Mouse (Mus musculus) CH12.LX (cell line): ENCODE measurements around the gene Actl9. TPM values are rescaled to one million over a fixed set of nuclear protein-coding genes. Genes with fewer than 3 reads are reported as not detected.
A peak's percentile ranks its signal among the peaks of the same experiment; 100 is the strongest.

Source experiments
- DNase-seq: peaks from one replicate; pipeline ENCODE4 v3.0.0-alpha.2; 2013; ENCODE audit errors: extremely low read depth
- H3K27ac ChIP-seq: 2 replicates; pipeline ENCODE4 v1.5.1; 2012; ENCODE audit warnings: low read depth, mild to moderate bottlenecking, control low read depth, moderate library complexity; ENCODE audit not compliant: insufficient read depth
- H3K27me3 ChIP-seq: replicated peaks from 2 replicates; pipeline ENCODE3; 2012; ENCODE audit warnings: inconsistent platforms
- H3K36me3 ChIP-seq, 2 experiments: replicated peaks in 1 of 2; 2 replicates each; pipeline versions ENCODE3 to v1.6.1; 2012; ENCODE audit warnings: inconsistent platforms in 1 of 2, low read length in 1 of 2, mild to moderate bottlenecking in 1 of 2, mixed read lengths in 1 of 2, moderate library complexity in 1 of 2; ENCODE audit not compliant: control insufficient read depth in 1 of 2, insufficient read depth in 1 of 2
- H3K4me1 ChIP-seq, 2 experiments: 2 replicates each; pipeline ENCODE4 v1.6.1; 2012; ENCODE audit warnings: inconsistent platforms in 1 of 2, moderate library complexity in 1 of 2; ENCODE audit not compliant: insufficient read depth in 2 of 2, control insufficient read depth in 1 of 2
- H3K4me2 ChIP-seq: 2 replicates; pipeline ENCODE4 v1.6.1; 2012; ENCODE audit warnings: low read depth, mild to moderate bottlenecking, control low read depth; ENCODE audit not compliant: poor library complexity, insufficient read depth, severe bottlenecking
- H3K4me3 ChIP-seq, 3 experiments: fragments of 150-350 bp in 1 of 3; sonication (generic) in 1 of 3; replicated peaks in 1 of 3; 2 replicates each; pipeline versions ENCODE3 to v1.5.1; 2011 to 2012; ENCODE audit warnings: low read depth in 2 of 3, low read length in 2 of 3, mild to moderate bottlenecking in 2 of 3, moderate library complexity in 2 of 3, control low read depth in 1 of 3, improper control_type of control experiment in 1 of 3, inconsistent platforms in 1 of 3, mixed read lengths in 1 of 3; ENCODE audit not compliant: poor library complexity in 1 of 3
- H3K79me2 ChIP-seq: replicated peaks from 2 replicates; pipeline ENCODE4 v1.6.1; 2012; ENCODE audit warnings: mild to moderate bottlenecking, moderate library complexity; ENCODE audit not compliant: control insufficient read depth, poor library complexity, insufficient read depth, severe bottlenecking; ENCODE audit errors: extremely low read depth
- H3K9ac ChIP-seq: 2 replicates; pipeline ENCODE4 v1.6.1; 2012; ENCODE audit warnings: low read depth, mild to moderate bottlenecking, control low read depth, moderate library complexity; ENCODE audit not compliant: insufficient read depth
- H3K9me3 ChIP-seq: replicated peaks from 2 replicates; pipeline ENCODE3; 2012; ENCODE audit warnings: low read length, inconsistent platforms, mixed read lengths
- BHLHE40 ChIP-seq: IDR thresholded peaks from 2 replicates; pipeline ENCODE4 v1.6.1; 2011; ENCODE audit warnings: mild to moderate bottlenecking, low read depth, low read length, improper control_type of control experiment
- CHD1 ChIP-seq: IDR thresholded peaks from 2 replicates; pipeline ENCODE4 v1.6.1; 2012; ENCODE audit warnings: low read depth, low read length, improper control_type of control experiment, inconsistent platforms
- CTCF ChIP-seq, 2 experiments: IDR thresholded peaks in 1 of 2; conservative IDR thresholded peaks in 1 of 2; 2 replicates each; pipeline ENCODE4 v1.5.1; 2011 to 2012; ENCODE audit warnings: low read depth in 2 of 2, low read length in 2 of 2, improper control_type of control experiment in 1 of 2, inconsistent platforms in 1 of 2, mild to moderate bottlenecking in 1 of 2, moderate library complexity in 1 of 2
- E2F4 ChIP-seq: IDR thresholded peaks from 2 replicates; pipeline ENCODE4 v1.6.1; 2011; ENCODE audit warnings: low read depth, low read length, improper control_type of control experiment; ENCODE audit not compliant: insufficient replicate concordance
- ELF1 ChIP-seq: IDR thresholded peaks from 2 replicates; pipeline ENCODE4 v1.6.1; 2014; ENCODE audit warnings: low read depth, mild to moderate bottlenecking, inconsistent platforms, low read length, improper control_type of control experiment
- EP300 ChIP-seq: IDR thresholded peaks from 2 replicates; pipeline ENCODE4 v1.6.1; 2011; ENCODE audit warnings: low read length, improper control_type of control experiment
- ETS1 ChIP-seq: conservative IDR thresholded peaks from 2 replicates; pipeline ENCODE4 v1.6.1; 2012; ENCODE audit warnings: low read depth, mild to moderate bottlenecking, inconsistent platforms, low read length, improper control_type of control experiment, moderate library complexity
- GABPA ChIP-seq: IDR thresholded peaks from 2 replicates; pipeline ENCODE4 v1.6.1; 2012; ENCODE audit warnings: low read depth, low read length, improper control_type of control experiment, inconsistent platforms; ENCODE audit not compliant: insufficient replicate concordance
- HCFC1 ChIP-seq: IDR thresholded peaks from 2 replicates; pipeline ENCODE4 v1.6.1; 2012; ENCODE audit warnings: low read depth, mild to moderate bottlenecking, inconsistent platforms, low read length, improper control_type of control experiment
- IRF4 ChIP-seq: IDR thresholded peaks from 2 replicates; pipeline ENCODE4 v1.6.1; 2014; ENCODE audit warnings: low read depth, mild to moderate bottlenecking, inconsistent platforms, low read length, improper control_type of control experiment
- JUN ChIP-seq: IDR thresholded peaks from 2 replicates; pipeline ENCODE4 v1.6.1; 2011; ENCODE audit warnings: low read depth, mild to moderate bottlenecking, low read length, improper control_type of control experiment, moderate library complexity; ENCODE audit not compliant: insufficient read depth
- JUND ChIP-seq: conservative IDR thresholded peaks from 2 replicates; pipeline ENCODE4 v1.6.1; 2011; ENCODE audit warnings: low read depth, low read length, improper control_type of control experiment
- MAFK ChIP-seq: IDR thresholded peaks from 2 replicates; pipeline ENCODE4 v1.6.1; 2011; ENCODE audit warnings: low read length, improper control_type of control experiment; ENCODE audit not compliant: insufficient replicate concordance
- MAX ChIP-seq: IDR thresholded peaks from 2 replicates; pipeline ENCODE4 v1.6.1; 2011; ENCODE audit warnings: low read length, improper control_type of control experiment
- MAZ ChIP-seq: IDR thresholded peaks from 2 replicates; pipeline ENCODE4 v1.6.1; 2012; ENCODE audit warnings: low read depth, mild to moderate bottlenecking, inconsistent platforms, low read length, improper control_type of control experiment, moderate library complexity
- MEF2A ChIP-seq: IDR thresholded peaks from 2 replicates; pipeline ENCODE4 v1.6.1; 2014; ENCODE audit warnings: low read depth, mild to moderate bottlenecking, inconsistent platforms, low read length, improper control_type of control experiment, borderline replicate concordance
- MXI1 ChIP-seq: IDR thresholded peaks from 2 replicates; pipeline ENCODE4 v1.6.1; 2011; ENCODE audit warnings: mild to moderate bottlenecking, low read depth, low read length, improper control_type of control experiment
- MYC ChIP-seq: IDR thresholded peaks from 2 replicates; pipeline ENCODE4 v1.6.1; 2011; ENCODE audit warnings: low read depth, mild to moderate bottlenecking, improper control_type of control experiment, low read length
- NELFE ChIP-seq: IDR thresholded peaks from 2 replicates; pipeline ENCODE4 v1.6.1; 2011; ENCODE audit warnings: low read depth, low read length, improper control_type of control experiment
- NRF1 ChIP-seq: IDR thresholded peaks from 2 replicates; pipeline ENCODE4 v1.6.1; 2014; ENCODE audit warnings: low read depth, mild to moderate bottlenecking, inconsistent platforms, low read length, improper control_type of control experiment, moderate library complexity
- PAX5 ChIP-seq: IDR thresholded peaks from 2 replicates; pipeline ENCODE4 v1.6.1; 2012; ENCODE audit warnings: low read length, inconsistent platforms, mixed read lengths
- POLR2A ChIP-seq: IDR thresholded peaks from 2 replicates; pipeline ENCODE4 v1.6.1; 2011; ENCODE audit warnings: low read depth, mild to moderate bottlenecking, improper control_type of control experiment, low read length
- POLR2AphosphoS2 ChIP-seq: IDR thresholded peaks from 2 replicates; pipeline ENCODE4 v1.6.1; 2011; ENCODE audit warnings: low read depth, low read length, improper control_type of control experiment
- RAD21 ChIP-seq: IDR thresholded peaks from 2 replicates; pipeline ENCODE4 v1.6.1; 2011; ENCODE audit warnings: low read depth, mild to moderate bottlenecking, low read length, improper control_type of control experiment, moderate library complexity
- SIN3A ChIP-seq: IDR thresholded peaks from 2 replicates; pipeline ENCODE4 v1.6.1; 2012; ENCODE audit warnings: low read length, improper control_type of control experiment, inconsistent platforms
- SMC3 ChIP-seq: IDR thresholded peaks from 2 replicates; pipeline ENCODE4 v1.6.1; 2011; ENCODE audit warnings: low read depth, low read length, improper control_type of control experiment
- TBP ChIP-seq: conservative IDR thresholded peaks from 2 replicates; pipeline ENCODE4 v1.6.1; 2011; ENCODE audit warnings: low read depth, low read length, improper control_type of control experiment
- USF1 ChIP-seq: IDR thresholded peaks from 2 replicates; pipeline ENCODE4 v1.6.1; 2014; ENCODE audit warnings: low read depth, mild to moderate bottlenecking, inconsistent platforms, low read length, improper control_type of control experiment
- USF2 ChIP-seq: conservative IDR thresholded peaks from 2 replicates; pipeline ENCODE4 v1.6.1; 2011; ENCODE audit warnings: low read depth, low read length, improper control_type of control experiment
- ZC3H11A ChIP-seq: IDR thresholded peaks from 2 replicates; pipeline ENCODE4 v1.6.1; 2012; ENCODE audit warnings: low read depth, mild to moderate bottlenecking, inconsistent platforms, low read length, improper control_type of control experiment
- ZMIZ1 ChIP-seq: IDR thresholded peaks from 2 replicates; pipeline ENCODE4 v1.6.1; 2012; ENCODE audit warnings: low read depth, mild to moderate bottlenecking, inconsistent platforms, low read length, improper control_type of control experiment
- dilution Hi-C: fragments of 300-500 bp; cut with MboI; formaldehyde crosslinking; loops from 2 replicates; pipeline ENCODE4 v1.14.3; 2020; ENCODE audit warnings: low sequenced_read_pairs; ENCODE audit not compliant: extremely low pct_unique_long_range_greater_than_20kb, extremely low pct_ligation_motif_present
- in situ Hi-C: fragments of 300-500 bp; cut with MboI; formaldehyde crosslinking; loops from 3 replicates; pipeline ENCODE4 v1.14.3; 2019; ENCODE audit warnings: low sequenced_read_pairs, low pct_ligation_motif_present, low pct_unique_long_range_greater_than_20kb, mixed read lengths
- polyA plus RNA-seq: library from polyadenylated mRNA; unstranded; fragments of >175 nt; gene quantifications from 2 replicates; pipeline ENCODE4 v1.2.1, GENCODE M21; 2012; ENCODE audit warnings: low read depth; ENCODE audit not compliant: insufficient read length
- total RNA-seq, 2 experiments: library from RNA; depleted of rRNA; stranded (reverse); fragments of 300-350 nt in 1 of 2; fragments of >200 nt in 1 of 2; gene quantifications; 2 replicates each; pipeline ENCODE4 v1.2.3; 2012 to 2014

The Actl9 gene
- total and polyA plus RNA-seq, 3 experiments: not detected

DNA sequence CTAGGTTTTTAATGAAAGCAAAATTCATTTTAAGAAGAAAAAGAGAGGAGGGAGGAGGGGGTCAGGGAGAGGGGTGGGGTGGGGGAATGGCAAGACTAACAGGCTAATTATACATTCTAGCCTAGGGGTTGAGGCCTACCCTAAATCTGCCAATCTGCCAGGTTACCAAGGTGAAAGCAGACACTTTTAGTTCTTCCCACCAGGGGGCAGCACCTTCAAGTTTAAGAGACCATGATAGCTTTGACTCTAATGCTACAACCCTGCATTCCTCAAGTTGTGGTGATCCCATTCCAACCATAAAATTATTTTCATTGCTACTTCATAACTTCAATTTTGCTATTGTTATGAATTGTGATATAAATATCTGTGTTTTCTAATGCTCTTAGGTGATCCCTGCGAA, 6.5 kb downstream of the Actl9 start:
- no peak overlapping the region for H3K9ac ChIP-seq
- H3K27ac ChIP-seq: no peak overlapping the region
- peaks cover 0 to 8% of the 10 kb centered on the region in 2 experiments; a peak in 2 of 4 replicates for H3K4me1 ChIP-seq
- TF ChIP-seq JUND: no peak
- TF ChIP-seq MAZ: no peak
- TF ChIP-seq POLR2AphosphoS2: no peak
- no peak for TF ChIP-seq EP300
- peak; percentile 86 for TF ChIP-seq SMC3
- no peak for TF ChIP-seq POLR2A
- TF ChIP-seq USF1: no peak
- TF ChIP-seq ELF1: no peak
- TF ChIP-seq MYC: no peak
- TF ChIP-seq TBP: no peak
- TF ChIP-seq E2F4: no peak
- TF ChIP-seq USF2: no peak
- no peak for TF ChIP-seq MAFK
- no peak for TF ChIP-seq JUN
- no peak for TF ChIP-seq MAX
- TF ChIP-seq ZMIZ1: no peak
- peak; percentile 47 to 83 for TF ChIP-seq CTCF (conservative IDR thresholded peaks at IDR 0.05 in 1 of 2, IDR thresholded peaks at IDR 0.05 in 1 of 2; ENCODE audit: low read depth in 2 of 2, low read length in 2 of 2)
- TF ChIP-seq ZC3H11A: 0 out of 2 replicates have a peak, but pooled peaks have one; percentile 31
- no peak for TF ChIP-seq PAX5
- TF ChIP-seq MEF2A: no peak
- no peak for TF ChIP-seq SIN3A
- TF ChIP-seq IRF4: no peak
- TF ChIP-seq RAD21: peak; percentile 83
- no peak for TF ChIP-seq MXI1
- TF ChIP-seq NELFE: no peak
- no peak for TF ChIP-seq ETS1
- TF ChIP-seq CHD1: no peak
- no peak for TF ChIP-seq GABPA
- no peak for TF ChIP-seq HCFC1
- no peak for TF ChIP-seq NRF1
- TF ChIP-seq BHLHE40: no peak
- dilution Hi-C loops (no loop called here), in situ Hi-C loops (loop anchor here (5.0 kb wide), 1 partner anchor 98 kb away; no protein-coding TSS in a partner anchor)
- H3K79me2 ChIP-seq: no peaks in the 10 kb centered on the region
- peak; percentile 84 for DNase-seq
- H3K4me2 ChIP-seq: no peak overlapping the region
- H3K4me3 ChIP-seq: no peak overlapping the region
- no peaks in the 10 kb centered on the region for H3K36me3 ChIP-seq
- peaks cover 2% of the 10 kb centered on the region for H3K27me3 ChIP-seq
- H3K9me3 ChIP-seq: no peaks in the 10 kb centered on the region
